ENCODE assay signal across 24 mouse cellular contexts in genomic region chr4:141804105-141804504, GRCm38 (mm10). TPM values are rescaled to one million over a fixed set of nuclear protein-coding genes. Genes with fewer than 3 reads are reported as not detected.
DNase-seq lines count a peak whose midpoint lies in the region; ATAC-seq and TF ChIP-seq lines count a peak whose summit lies in the region.
"Had no signal": no experiment of that assay in that cellular context is flagged by ENCODE, and none has a peak within 500 bp of the region (broad histone marks: within the 10 kb centered on the region; RNA-seq: fewer than 3 reads in every experiment).

No protein-coding gene starts in this region.

- H3K9ac ChIP-seq in embryonic facial prominence, embryonic 11.5 days (replicated peaks; ENCODE audit: low read length) = no peak overlapping the region
- H3K9ac ChIP-seq in liver, embryonic 12.5 days = no peak overlapping the region
- H3K9ac ChIP-seq in liver, embryonic 14.5 days (replicated peaks) = no peak overlapping the region
- H3K9ac ChIP-seq in kidney, embryonic 16.5 days (replicated peaks; ENCODE audit: low read length) = no peak overlapping the region
- H3K9ac ChIP-seq: forebrain, embryonic 15.5 days; hindbrain, embryonic 12.5 days; limb, embryonic 15.5 days; midbrain, embryonic 12.5 days; neural tube, embryonic 13.5 days; stomach, embryonic 15.5 days had no signal

- H3K4me1 ChIP-seq in embryonic facial prominence, embryonic 11.5 days (ENCODE audit: control insufficient read depth, insufficient read depth, low read length) = no peaks in the 10 kb centered on the region
- H3K4me1 ChIP-seq in embryonic facial prominence, embryonic 10.5 days = no peaks in the 10 kb centered on the region
- no peaks in the 10 kb centered on the region for H3K4me1 ChIP-seq in liver, embryonic 12.5 days
- no peaks in the 10 kb centered on the region for H3K4me1 ChIP-seq in liver, embryonic 14.5 days (replicated peaks; ENCODE audit: control insufficient read depth in 2 of 2, insufficient read depth in 2 of 2, low read length in 1 of 2)
- H3K4me1 ChIP-seq in kidney, embryonic 16.5 days (ENCODE audit: insufficient read depth, low read length) = no peaks in the 10 kb centered on the region
- H3K4me1 ChIP-seq: forebrain, embryonic 15.5 days; hindbrain, embryonic 12.5 days; limb, embryonic 15.5 days; midbrain, embryonic 12.5 days; neural tube, embryonic 13.5 days; stomach, embryonic 15.5 days had no signal

- ATAC-seq in embryonic facial prominence, embryonic 11.5 days (replicated peaks; ENCODE audit: insufficient number of reproducible peaks, low FRiP score, low TSS enrichment, low read depth) = 0 out of 2 replicates have a peak, but pooled peaks have one; percentile 34
- ATAC-seq in liver, embryonic 12.5 days = 0 out of 2 replicates have a peak, but pooled peaks have one; percentile 27
- ATAC-seq in liver, embryonic 14.5 days (ENCODE audit: insufficient read depth) = no peak
- ATAC-seq in kidney, embryonic 16.5 days (ENCODE audit: low FRiP score, low TSS enrichment) = no peak
- ATAC-seq: forebrain, embryonic 15.5 days; inflammation-experienced regulatory T-cells, adult 6 months; Patski had no signal

- no peak for DNase-seq in embryonic facial prominence, embryonic 11.5 days (ENCODE audit: low spot score)
- DNase-seq in embryonic facial prominence, embryonic 10.5 days (ENCODE audit: low spot score) = no peak
- DNase-seq in liver (no peak), MN1 (ENCODE audit: low spot score) (no peak)
- peak; percentile 27 to 46 for DNase-seq in B cell, adult 2 months
- DNase-seq in liver, embryonic 14.5 days (ENCODE audit: low read depth in 3 of 3, low spot score in 3 of 3) = no peak
- DNase-seq: adrenal gland, postnatal 10 days; cerebellum, postnatal 10 days; gastrocnemius, postnatal 25 days; heart, postnatal 10 days; lung, postnatal 10 days had no signal

- H3K27ac ChIP-seq in embryonic facial prominence, embryonic 11.5 days (replicated peaks; ENCODE audit: low read depth, low read length) = no peak overlapping the region
- no peak overlapping the region for H3K27ac ChIP-seq in embryonic facial prominence, embryonic 10.5 days (replicated peaks)
- H3K27ac ChIP-seq in liver, embryonic 12.5 days = peak overlapping the region; percentile 11; the same call in 1 of the 2 replicates
- H3K27ac ChIP-seq in liver, embryonic 14.5 days = no peak overlapping the region
- H3K27ac ChIP-seq in kidney, embryonic 16.5 days (ENCODE audit: low read length) = no peak overlapping the region
- H3K27ac ChIP-seq: forebrain, embryonic 15.5 days; hindbrain, embryonic 12.5 days; kidney, postnatal 0 days; limb, embryonic 15.5 days; midbrain, embryonic 12.5 days; neural tube, embryonic 13.5 days; stomach, embryonic 15.5 days had no signal

- H3K9me3 ChIP-seq in embryonic facial prominence, embryonic 11.5 days (replicated peaks; ENCODE audit: control insufficient read depth, low read length) = no peaks in the 10 kb centered on the region
- no peaks in the 10 kb centered on the region for H3K9me3 ChIP-seq in embryonic facial prominence, embryonic 10.5 days
- H3K9me3 ChIP-seq in liver, embryonic 12.5 days (replicated peaks) = no peaks in the 10 kb centered on the region
- H3K9me3 ChIP-seq in liver, embryonic 14.5 days (ENCODE audit: control insufficient read depth, low read length) = no peaks in the 10 kb centered on the region
- no peaks in the 10 kb centered on the region for H3K9me3 ChIP-seq in kidney, embryonic 16.5 days (ENCODE audit: low read length)
- H3K9me3 ChIP-seq: forebrain, embryonic 15.5 days; hindbrain, embryonic 12.5 days; limb, embryonic 15.5 days; midbrain, embryonic 12.5 days; neural tube, embryonic 13.5 days; stomach, embryonic 15.5 days had no signal

- 87% methylated on average over 4 of the region's 4 CpGs for WGBS in embryonic facial prominence, embryonic 11.5 days
- 91% methylated on average over 4 of the region's 4 CpGs for WGBS in embryonic facial prominence, embryonic 10.5 days
- 75% methylated on average over 4 of the region's 4 CpGs for whole genome bisulfite sequencing in liver, embryonic 12.5 days (ENCODE audit: insufficient replicate concordance)
- WGBS in liver, embryonic 14.5 days (ENCODE audit: insufficient replicate concordance) = 57% methylated on average over 4 of the region's 4 CpGs
- 92% methylated on average over 4 of the region's 4 CpGs for WGBS in kidney, embryonic 16.5 days

- no peak overlapping the region for H3K4me2 ChIP-seq in embryonic facial prominence, embryonic 11.5 days (ENCODE audit: low read depth, low read length)
- no peak overlapping the region for H3K4me2 ChIP-seq in liver, embryonic 12.5 days
- no peak overlapping the region for H3K4me2 ChIP-seq in liver, embryonic 14.5 days (ENCODE audit: low read depth)
- no peak overlapping the region for H3K4me2 ChIP-seq in kidney, embryonic 16.5 days (replicated peaks; ENCODE audit: low read depth, low read length)
- H3K4me2 ChIP-seq: forebrain, embryonic 15.5 days; hindbrain, embryonic 12.5 days; limb, embryonic 15.5 days; midbrain, embryonic 12.5 days; neural tube, embryonic 13.5 days; stomach, embryonic 15.5 days had no signal

- no peaks in the 10 kb centered on the region for H3K27me3 ChIP-seq in embryonic facial prominence, embryonic 11.5 days (ENCODE audit: control insufficient read depth, insufficient read depth, low read length)
- H3K27me3 ChIP-seq in embryonic facial prominence, embryonic 10.5 days (replicated peaks; ENCODE audit: low read depth, poor library complexity, severe bottlenecking) = no peaks in the 10 kb centered on the region
- no peaks in the 10 kb centered on the region for H3K27me3 ChIP-seq in liver, embryonic 12.5 days (replicated peaks)
- no peaks in the 10 kb centered on the region for H3K27me3 ChIP-seq in liver, embryonic 14.5 days (ENCODE audit: control insufficient read depth, insufficient read depth, low read length)
- no peaks in the 10 kb centered on the region for H3K27me3 ChIP-seq in kidney, embryonic 16.5 days (ENCODE audit: insufficient read depth, low read length)
- H3K27me3 ChIP-seq: forebrain, embryonic 15.5 days; hindbrain, embryonic 12.5 days; limb, embryonic 15.5 days; midbrain, embryonic 12.5 days; neural tube, embryonic 13.5 days; Patski; stomach, embryonic 15.5 days had no signal

- H3K36me3 ChIP-seq in embryonic facial prominence, embryonic 11.5 days (replicated peaks; ENCODE audit: control insufficient read depth, insufficient read depth, low read depth, low read length) = no peaks in the 10 kb centered on the region; the same call in 1 of the 2 replicates
- H3K36me3 ChIP-seq in embryonic facial prominence, embryonic 10.5 days (replicated peaks) = peaks cover 64% of the 10 kb centered on the region
- H3K36me3 ChIP-seq in liver, embryonic 12.5 days = peaks cover 66% of the 10 kb centered on the region
- peaks cover 43% of the 10 kb centered on the region for H3K36me3 ChIP-seq in liver, embryonic 14.5 days (replicated peaks; ENCODE audit: control insufficient read depth, insufficient read depth, low read depth)
- peaks cover 62% of the 10 kb centered on the region for H3K36me3 ChIP-seq in kidney, embryonic 16.5 days (ENCODE audit: insufficient read depth, low read length)

- no peak overlapping the region for H3K4me3 ChIP-seq in embryonic facial prominence, embryonic 11.5 days (ENCODE audit: low read depth, low read length)
- no peak overlapping the region for H3K4me3 ChIP-seq in embryonic facial prominence, embryonic 10.5 days
- H3K4me3 ChIP-seq in liver, embryonic 12.5 days = no peak overlapping the region
- H3K4me3 ChIP-seq in liver, embryonic 14.5 days (ENCODE audit: insufficient read depth in 1 of 2, low read depth in 2 of 2, low read length in 2 of 2) = no peak overlapping the region
- H3K4me3 ChIP-seq in kidney, embryonic 16.5 days (ENCODE audit: low read length) = no peak overlapping the region
- H3K4me3 ChIP-seq: forebrain, embryonic 15.5 days; hindbrain, embryonic 12.5 days; limb, embryonic 15.5 days; midbrain, embryonic 12.5 days; neural tube, embryonic 13.5 days; stomach, embryonic 15.5 days had no signal

- TF ChIP-seq EP300 in liver, embryonic 14.5 days (IDR thresholded peaks at IDR 0.05; ENCODE audit: low read depth) = no peak

- peak; percentile 37 for TF ChIP-seq CTCF in liver, embryonic 14.5 days (IDR thresholded peaks at IDR 0.05; ENCODE audit: low read depth)

RNA-seq across cellular contexts. Expression of gene Casp9, which starts 10.7 kb away (rescaled TPM):
- polyA plus RNA-seq in embryonic facial prominence, embryonic 11.5 days (2014; fragmentation: Nextera tagmentation; extraction: Ambion mirVana) = 13.3 and 14.1 TPM in 2 replicates
- 21.2 and 23.1 TPM in 2 replicates for polyA plus RNA-seq in embryonic facial prominence, embryonic 10.5 days (2016; fragmentation: Nextera tagmentation; extraction: Ambion mirVana)
- polyA plus RNA-seq in liver, embryonic 12.5 days (2016; fragmentation: Nextera tagmentation; extraction: Ambion mirVana) = 13.5 and 14.5 TPM in 2 replicates
- 7.5 and 7.6 TPM in 2 replicates for polyA plus RNA-seq in liver, embryonic 14.5 days (2012; rRNA removed)
- 5.8 and 6.5 TPM in 2 replicates for polyA plus RNA-seq in liver, embryonic 14.5 days (2014; fragmentation: Nextera tagmentation; extraction: Ambion mirVana)
- 30.2 and 31.8 TPM in 2 replicates for polyA plus RNA-seq in kidney, embryonic 16.5 days (2015; fragmentation: Nextera tagmentation; extraction: Ambion mirVana)

RNA-seq across cellular contexts. Expression of gene Dnajc16, which starts 13.4 kb away (rescaled TPM):
- polyA plus RNA-seq in embryonic facial prominence, embryonic 11.5 days (2014; fragmentation: Nextera tagmentation; extraction: Ambion mirVana) = 4.0 and 4.3 TPM in 2 replicates
- polyA plus RNA-seq in embryonic facial prominence, embryonic 10.5 days (2016; fragmentation: Nextera tagmentation; extraction: Ambion mirVana) = 4.0 and 4.8 TPM in 2 replicates
- polyA plus RNA-seq in liver, embryonic 12.5 days (2016; fragmentation: Nextera tagmentation; extraction: Ambion mirVana) = 3.1 and 3.2 TPM in 2 replicates
- polyA plus RNA-seq in liver, embryonic 14.5 days (2012; rRNA removed) = 2.4 and 2.8 TPM in 2 replicates
- 1.4 and 1.7 TPM in 2 replicates for polyA plus RNA-seq in liver, embryonic 14.5 days (2014; fragmentation: Nextera tagmentation; extraction: Ambion mirVana)
- polyA plus RNA-seq in kidney, embryonic 16.5 days (2015; fragmentation: Nextera tagmentation; extraction: Ambion mirVana) = 5.4 and 5.8 TPM in 2 replicates

RNA-seq across cellular contexts. Expression of gene Cela2a, which starts 21.9 kb away (rescaled TPM):
- polyA plus RNA-seq in embryonic facial prominence, embryonic 11.5 days (2014; fragmentation: Nextera tagmentation; extraction: Ambion mirVana) = not detected in 2 replicates
- not detected in 2 replicates for polyA plus RNA-seq in embryonic facial prominence, embryonic 10.5 days (2016; fragmentation: Nextera tagmentation; extraction: Ambion mirVana)
- polyA plus RNA-seq in liver, embryonic 12.5 days (2016; fragmentation: Nextera tagmentation; extraction: Ambion mirVana) = not detected in 2 replicates
- not detected in 2 replicates for polyA plus RNA-seq in liver, embryonic 14.5 days (2012; rRNA removed)
- not detected in 2 replicates for polyA plus RNA-seq in liver, embryonic 14.5 days (2014; fragmentation: Nextera tagmentation; extraction: Ambion mirVana)
- 0.17 TPM in 1 of 2 replicates, not detected in the other for polyA plus RNA-seq in kidney, embryonic 16.5 days (2015; fragmentation: Nextera tagmentation; extraction: Ambion mirVana)
- polyA plus RNA-seq: embryonic facial prominence, embryonic 14.5 days; forebrain, embryonic 15.5 days; hindbrain, embryonic 12.5 days; inflammation-experienced regulatory T-cells, adult 6 months; limb, embryonic 15.5 days; midbrain, embryonic 12.5 days; neural tube, embryonic 13.5 days; Patski had no signal

RNA-seq across cellular contexts. Expression of gene Ctrc, which starts 42.1 kb away (rescaled TPM):
- not detected in 2 replicates for polyA plus RNA-seq in embryonic facial prominence, embryonic 11.5 days (2014; fragmentation: Nextera tagmentation; extraction: Ambion mirVana)
- polyA plus RNA-seq in embryonic facial prominence, embryonic 10.5 days (2016; fragmentation: Nextera tagmentation; extraction: Ambion mirVana) = not detected in 2 replicates
- not detected in 2 replicates for polyA plus RNA-seq in liver, embryonic 12.5 days (2016; fragmentation: Nextera tagmentation; extraction: Ambion mirVana)
- not detected in 2 replicates for polyA plus RNA-seq in liver, embryonic 14.5 days (2012; rRNA removed)
- not detected in 2 replicates for polyA plus RNA-seq in liver, embryonic 14.5 days (2014; fragmentation: Nextera tagmentation; extraction: Ambion mirVana)
- not detected in 2 replicates for polyA plus RNA-seq in kidney, embryonic 16.5 days (2015; fragmentation: Nextera tagmentation; extraction: Ambion mirVana)
- polyA plus RNA-seq: brain, embryonic 14.5 days; embryonic facial prominence, embryonic 14.5 days; forebrain, embryonic 15.5 days; hindbrain, embryonic 12.5 days; inflammation-experienced regulatory T-cells, adult 6 months; kidney, postnatal 0 days; limb, embryonic 15.5 days; midbrain, embryonic 12.5 days; neural tube, embryonic 13.5 days; Patski had no signal

RNA-seq across cellular contexts. Expression of gene Agmat, which starts 57.6 kb away (rescaled TPM):
- 0.20 TPM in 1 of 2 replicates, not detected in the other for polyA plus RNA-seq in embryonic facial prominence, embryonic 11.5 days (2014; fragmentation: Nextera tagmentation; extraction: Ambion mirVana)
- polyA plus RNA-seq in embryonic facial prominence, embryonic 10.5 days (2016; fragmentation: Nextera tagmentation; extraction: Ambion mirVana) = not detected in 2 replicates
- 16.0 and 16.3 TPM in 2 replicates for polyA plus RNA-seq in liver, embryonic 12.5 days (2016; fragmentation: Nextera tagmentation; extraction: Ambion mirVana)
- polyA plus RNA-seq in liver, embryonic 14.5 days (2012; rRNA removed) = 11.2 and 14.4 TPM in 2 replicates
- 18.1 and 18.7 TPM in 2 replicates for polyA plus RNA-seq in liver, embryonic 14.5 days (2014; fragmentation: Nextera tagmentation; extraction: Ambion mirVana)
- 1.7 and 2.0 TPM in 2 replicates for polyA plus RNA-seq in kidney, embryonic 16.5 days (2015; fragmentation: Nextera tagmentation; extraction: Ambion mirVana)
- polyA plus RNA-seq: forebrain, embryonic 15.5 days; hindbrain, embryonic 12.5 days; inflammation-experienced regulatory T-cells, adult 6 months; limb, embryonic 15.5 days; midbrain, embryonic 12.5 days; neural tube, embryonic 13.5 days; Patski had no signal

Comparison
In these comparisons a context has a peak if more than half of its experiments do, and no peak if none do; other contexts are left out.
1. ATAC-seq: peak in embryonic facial prominence, embryonic 11.5 days (single experiment) and liver, embryonic 12.5 days (single experiment); none in liver, embryonic 14.5 days (single experiment) and kidney, embryonic 16.5 days (single experiment).
2. DNase-seq: peak in B cell, adult 2 months (2 of 2); none in embryonic facial prominence, embryonic 11.5 days (single experiment), embryonic facial prominence, embryonic 10.5 days (single experiment), liver (single experiment), liver, embryonic 14.5 days (0 of 3) and MN1 (single experiment).